Mouse (Mus musculus) kidney, postnatal 10 days (tissue): ENCODE measurements around the gene Vmn1r228.

Experiments used
- DNase-seq: peaks from one replicate; pipeline ENCODE4 v3.0.0; 2021; ENCODE audit warnings: mixed read lengths

Gene Vmn1r228

GRCm38 (mm10) chr17:20786057-20786456, at the start of gene Vmn1r228:
TSS of gene Vmn1r228 (minus strand) at chr17:20786157.
- no peak for DNase-seq

- DNase-seq = no peak
These were observed 25.3 kb upstream of the Vmn1r228 start, which contains the start of gene Vmn1r229 for GRCm38 (mm10) chr17:20811255-20811654. TSS of gene Vmn1r229 (plus strand) at chr17:20811555.

GRCm38 (mm10) chr17:20729543-20729942, 56.4 kb downstream of the Vmn1r228 start, which contains the start of gene Vmn1r227:
TSS of gene Vmn1r227 (plus strand) at chr17:20729843.
- no peak for DNase-seq
